Mouse (Mus musculus): ENCODE results near the gene Ifi206. TPM values are rescaled to one million over a fixed set of nuclear protein-coding genes. Genes with fewer than 3 reads are reported as not detected.

Ifi206 gene
- total RNA-seq, 2 experiments from 2014 or later = not detected

DNA sequence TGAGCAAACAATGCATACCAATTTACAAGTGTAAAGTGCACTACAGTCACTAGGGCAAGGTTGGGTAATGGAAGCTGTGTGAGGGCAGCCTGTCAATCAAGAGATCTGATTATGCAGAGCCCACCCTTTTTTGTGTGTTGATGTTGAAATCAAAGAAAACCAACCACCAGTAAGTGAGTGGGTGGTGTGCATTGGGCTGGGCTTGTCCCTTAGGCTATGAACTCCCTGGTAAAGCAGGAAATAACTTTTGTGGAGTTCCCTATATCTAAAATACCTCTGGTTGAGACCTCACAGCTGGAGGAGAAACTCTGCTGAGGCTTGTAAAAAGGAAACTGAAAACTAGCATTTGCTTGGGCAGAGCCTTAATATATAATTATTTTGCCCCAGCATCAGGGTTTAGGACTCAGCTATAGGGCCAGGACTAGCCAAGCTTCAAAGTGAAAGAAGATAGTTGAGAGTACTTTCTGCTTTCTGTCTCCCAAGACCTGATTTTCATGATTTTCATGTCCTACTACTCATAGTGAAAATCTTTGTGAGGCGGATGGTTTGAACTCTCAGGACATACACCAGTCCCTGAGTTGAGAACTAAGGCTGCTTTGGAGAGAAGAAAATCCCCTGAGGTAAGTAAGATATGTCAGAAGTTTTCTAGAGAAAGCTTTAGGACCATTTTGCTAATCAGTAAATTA lies 71.8 kb downstream of the Ifi206 start:
- no peak for DNase-seq (ENCODE audit: low spot score in 2 of 2)

DNA sequence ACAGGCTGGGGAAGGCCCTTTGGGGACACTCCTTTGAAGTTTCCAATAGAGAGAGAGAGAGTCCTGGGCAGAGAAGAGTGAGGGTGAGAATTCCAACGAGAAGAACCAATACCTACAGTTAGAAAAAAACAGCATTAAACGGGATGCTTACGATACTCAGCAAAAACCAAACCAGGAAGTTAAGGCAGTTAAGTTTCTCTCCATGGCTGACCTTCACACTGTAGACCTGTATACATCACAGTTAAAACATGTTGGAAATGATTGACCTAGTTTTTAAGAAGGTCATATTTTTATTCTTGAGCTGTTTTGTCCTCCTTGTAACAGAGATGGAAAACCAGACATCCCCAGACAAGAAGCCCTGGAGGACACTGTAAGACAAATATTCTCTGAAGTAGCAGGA lies 72.3 kb downstream of the Ifi206 start:
- no peak for DNase-seq (ENCODE audit: low spot score in 2 of 2)

Small RNAs within 50 kb of the gene (microRNA-seq; reads per million reads assigned to microRNA genes)
- 0 reads per million in 2 experiments for gene Gm44481

Other genes starting within 250 kb of the Ifi206 start
- gene Olfr418, start 225.0 kb downstream of the Ifi206 start, total RNA-seq (2021) = not detected
- gene Mptx2, start 213.3 kb downstream of the Ifi206 start, total RNA-seq (2021) = not detected
- gene Ackr1, start 157.3 kb downstream of the Ifi206 start, total RNA-seq (2021) = 10 to 100 TPM; 77.4 to 81.1 TPM
- gene Aim2, start 140.2 kb downstream of the Ifi206 start, total RNA-seq (2021) = 1 to 10 TPM; 3.5 to 5.4 TPM
- 100 to 1,000 TPM; 324 to 348 TPM for gene Cadm3, start 123.3 kb downstream of the Ifi206 start, total RNA-seq (2021)
- not detected for gene Ifi214, start 44.9 kb upstream of the Ifi206 start, total RNA-seq (2021)
- not detected for gene Ifi213, start 108.2 kb upstream of the Ifi206 start, total RNA-seq (2021)
- not detected for gene Ifi209, start 139.9 kb upstream of the Ifi206 start, total RNA-seq (2021)
- gene Ifi208, start 182.6 kb upstream of the Ifi206 start, total RNA-seq (2021) = not detected